Mouse (Mus musculus) hindbrain, postnatal 0 days (tissue): ENCODE data around the gene Jade2. TPM values are rescaled to one million over a fixed set of nuclear protein-coding genes. Genes with fewer than 3 reads are reported as not detected.

Experiments
- ATAC-seq: fragments of 200-750 bp; cut with Nextera tagmentation; 2 replicates; pipeline ENCODE4 v1.8.0; 2017; ENCODE audit warnings: mild to moderate bottlenecking, moderate TSS enrichment, moderate library complexity
- DNase-seq: peaks from one replicate; pipeline ENCODE4 v3.0.0-alpha.2; 2015; ENCODE audit warnings: low spot score
- H3K27ac ChIP-seq: fragments of 300-500 bp; sonication (generic); 2 replicates; pipeline ENCODE4 v1.5.1; 2014; ENCODE audit warnings: mild to moderate bottlenecking
- H3K27me3 ChIP-seq: fragments of 300-500 bp; sonication (generic); 2 replicates; pipeline ENCODE4 v1.6.1; 2014; ENCODE audit warnings: low read length, mixed read lengths; ENCODE audit not compliant: insufficient read depth
- H3K36me3 ChIP-seq: fragments of 300-500 bp; sonication (generic); 2 replicates; pipeline ENCODE4 v1.6.1; 2014; ENCODE audit warnings: low read length, mixed read lengths; ENCODE audit not compliant: insufficient read depth
- H3K4me1 ChIP-seq: fragments of 300-500 bp; sonication (generic); 2 replicates; pipeline ENCODE4 v1.6.1; 2014; ENCODE audit warnings: antibody characterized with exemption, low read length, mixed read lengths; ENCODE audit not compliant: insufficient read depth
- H3K4me2 ChIP-seq: fragments of 300-500 bp; sonication (generic); 2 replicates; pipeline ENCODE4 v1.6.1; 2014; ENCODE audit warnings: low read depth, mild to moderate bottlenecking, low read length, moderate library complexity, mixed read lengths
- H3K4me3 ChIP-seq: fragments of 300-500 bp; sonication (generic); 2 replicates; pipeline ENCODE4 v1.5.1; 2014; ENCODE audit warnings: low read length
- H3K9ac ChIP-seq: fragments of 300-500 bp; sonication (generic); replicated peaks from 2 replicates; pipeline ENCODE4 v1.6.1; 2014; ENCODE audit warnings: mild to moderate bottlenecking, low read length, moderate library complexity, mixed read lengths
- H3K9me3 ChIP-seq: fragments of 300-500 bp; sonication (generic); 2 replicates; pipeline ENCODE4 v1.6.1; 2016; ENCODE audit warnings: low read length, mixed read lengths
- CTCF ChIP-seq: IDR thresholded peaks from 2 replicates; pipeline ENCODE4 v1.5.1; 2016; ENCODE audit warnings: antibody characterized with exemption, control low read depth, low read depth
- WGBS: fragments of 180-500 bp; shearing (Covaris S2); extraction: QIAGEN DNeasy Blood & Tissue Kit; methylation state at CpG from one replicate; pipeline ENCODE4 v1.1.7; 2014; 5-methylcytosine and 5-hydroxymethylcytosine counted together
- polyA plus RNA-seq: library from polyadenylated mRNA; unstranded; fragments of >200 nt; fragmentation: Nextera tagmentation; extraction: Ambion mirVana; gene quantifications from 2 replicates; pipeline ENCODE4 v1.2.1, GENCODE M21; 2015
- total RNA-seq: library from RNA; depleted of rRNA; stranded (reverse); fragments of >200 nt; gene quantifications from 2 replicates; pipeline ENCODE4 v1.2.3, GENCODE M21; 2014

The Jade2 gene
- total and polyA plus RNA-seq, 2 experiments from 2014 or later, result 1.1 to 4.3 TPM

DNA sequence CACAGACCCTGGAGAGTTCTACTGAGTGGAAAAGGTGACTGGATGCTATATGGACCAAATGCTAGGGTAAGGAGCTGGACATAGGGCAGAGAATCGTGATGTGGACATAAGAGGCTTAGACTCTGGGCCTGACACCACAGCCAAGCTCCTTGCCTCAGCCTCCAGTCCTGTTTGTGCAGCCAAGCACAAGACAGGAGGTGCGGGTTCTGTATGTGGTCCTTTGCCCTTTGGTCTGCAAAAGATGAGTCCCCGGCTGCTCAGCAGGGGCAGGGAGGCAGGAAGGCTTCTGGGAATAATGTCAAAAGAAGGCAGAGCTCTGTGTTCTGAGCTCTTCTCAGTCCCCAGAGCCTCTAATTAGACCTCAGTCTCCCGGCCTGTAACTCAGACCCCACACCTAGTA, 38.6 kb downstream of the Jade2 start:
- Histone ChIP-seq H3K9ac (no peak overlapping the region), H3K36me3 (peaks cover 10% of the 10 kb centered on the region), H3K4me2 (no peak overlapping the region), H3K27ac (no peak overlapping the region), H3K9me3 (no peaks in the 10 kb centered on the region), H3K4me1 (0 out of 2 replicates have a peak, but pooled peaks cover 5% of the 10 kb centered on the region), H3K4me3 (no peak overlapping the region), H3K27me3 (no peaks in the 10 kb centered on the region)
- DNase-seq (no peak), ATAC-seq (no peak)
- WGBS, result 89% methylated on average over 4 of the region's 4 CpGs
- TF ChIP-seq CTCF, result no peak

DNA sequence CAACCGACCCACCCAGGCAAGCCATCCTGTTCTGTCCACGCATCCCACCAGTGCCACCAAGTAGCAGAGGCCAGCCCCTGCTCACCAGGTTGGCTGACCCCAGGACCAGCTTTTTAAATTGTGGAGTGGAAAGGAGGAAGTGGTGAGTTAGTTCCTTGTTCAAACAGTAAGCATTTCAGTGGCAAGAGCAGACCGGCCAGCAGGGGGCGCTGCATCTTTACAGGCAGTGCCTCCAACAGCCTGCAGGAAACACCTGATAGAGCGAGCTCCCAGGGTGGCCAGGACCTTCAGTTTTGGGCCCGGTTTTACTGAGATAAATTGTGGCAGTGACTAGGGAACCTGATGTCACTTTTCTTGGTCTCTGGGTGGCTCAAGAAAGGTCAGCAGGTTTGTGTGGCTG, 39.7 kb downstream of the Jade2 start:
- Histone ChIP-seq H3K4me3 (no peak overlapping the region), H3K9me3 (no peaks in the 10 kb centered on the region), H3K36me3 (peaks cover 10% of the 10 kb centered on the region), H3K9ac (no peak overlapping the region), H3K27me3 (no peaks in the 10 kb centered on the region), H3K4me1 (0 out of 2 replicates have a peak, but pooled peaks cover 4% of the 10 kb centered on the region), H3K4me2 (no peak overlapping the region), H3K27ac (no peak overlapping the region)
- peak; percentile 94 for TF ChIP-seq CTCF
- ATAC-seq, result peak; percentile 64; the same call in 1 of the 2 replicates
- peak; percentile 88 for DNase-seq
- 35% methylated on average over 6 of the region's 6 CpGs for WGBS

DNA sequence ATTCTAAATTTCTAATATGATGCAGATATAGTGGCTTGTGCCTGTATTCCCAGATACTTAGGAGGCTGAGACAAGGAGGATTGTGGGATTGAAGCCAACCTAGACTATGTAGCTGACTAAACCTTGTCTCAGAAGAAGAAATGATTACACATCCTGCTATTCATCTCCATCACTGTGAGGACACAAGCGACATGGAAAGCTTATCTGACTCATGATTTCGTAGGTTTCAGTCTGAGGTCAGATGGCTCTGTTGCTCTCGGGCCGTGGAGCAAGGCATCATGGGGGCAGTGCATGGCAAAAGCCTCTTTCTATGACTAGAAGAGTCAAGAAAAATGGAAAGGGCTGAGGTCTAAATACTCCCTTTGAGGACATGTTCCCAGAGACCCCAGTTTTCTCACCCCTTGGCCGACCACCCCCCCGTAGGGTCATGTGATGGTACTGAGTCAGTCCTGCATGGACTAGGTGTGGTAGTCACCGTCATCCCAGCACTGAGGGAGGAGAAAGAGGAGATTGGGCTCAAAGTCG, 45.4 kb downstream of the Jade2 start:
- ATAC-seq (no peak), DNase-seq (no peak)
- Histone ChIP-seq H3K9ac (no peak overlapping the region), H3K9me3 (no peaks in the 10 kb centered on the region), H3K4me1 (no peaks in the 10 kb centered on the region), H3K4me2 (no peak overlapping the region), H3K27ac (no peak overlapping the region), H3K27me3 (no peaks in the 10 kb centered on the region), H3K4me3 (no peak overlapping the region), H3K36me3 (peaks cover 9% of the 10 kb centered on the region)
- no peak for TF ChIP-seq CTCF
- 85% methylated on average over 8 of the region's 8 CpGs for WGBS

DNA sequence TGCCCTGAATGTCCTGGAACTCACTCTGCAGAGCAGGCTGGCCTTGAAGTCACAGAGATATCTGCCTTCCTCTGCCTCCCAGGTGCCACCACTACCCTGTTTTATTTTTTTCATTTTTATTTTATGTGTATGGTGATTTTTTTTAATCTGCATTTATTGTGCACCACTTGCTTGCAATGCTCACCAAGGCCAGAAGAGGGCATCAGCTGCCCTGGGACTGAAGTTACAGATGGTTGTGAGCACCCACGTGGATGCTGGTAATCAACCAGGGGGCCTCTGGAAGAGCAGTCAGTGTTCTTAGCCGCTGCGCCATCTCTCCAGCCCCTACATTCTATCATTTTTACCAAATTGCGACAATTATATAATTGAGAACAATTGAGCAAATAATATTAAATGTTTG, 46.2 kb downstream of the Jade2 start:
- no peak overlapping the region for H3K4me2 ChIP-seq
- ATAC-seq (no peak), DNase-seq (no peak)
- H3K36me3 ChIP-seq, result peaks cover 5% of the 10 kb centered on the region; the same call in 1 of the 2 replicates
- WGBS, result 84% methylated on average over 4 of the region's 4 CpGs
- H3K27ac ChIP-seq, result no peak overlapping the region
- H3K4me1 ChIP-seq, result no peaks in the 10 kb centered on the region
- H3K9ac ChIP-seq, result no peak overlapping the region
- H3K27me3 ChIP-seq, result no peaks in the 10 kb centered on the region
- no peak overlapping the region for H3K4me3 ChIP-seq
- TF ChIP-seq CTCF, result peak; percentile 38
- H3K9me3 ChIP-seq, result no peaks in the 10 kb centered on the region

DNA sequence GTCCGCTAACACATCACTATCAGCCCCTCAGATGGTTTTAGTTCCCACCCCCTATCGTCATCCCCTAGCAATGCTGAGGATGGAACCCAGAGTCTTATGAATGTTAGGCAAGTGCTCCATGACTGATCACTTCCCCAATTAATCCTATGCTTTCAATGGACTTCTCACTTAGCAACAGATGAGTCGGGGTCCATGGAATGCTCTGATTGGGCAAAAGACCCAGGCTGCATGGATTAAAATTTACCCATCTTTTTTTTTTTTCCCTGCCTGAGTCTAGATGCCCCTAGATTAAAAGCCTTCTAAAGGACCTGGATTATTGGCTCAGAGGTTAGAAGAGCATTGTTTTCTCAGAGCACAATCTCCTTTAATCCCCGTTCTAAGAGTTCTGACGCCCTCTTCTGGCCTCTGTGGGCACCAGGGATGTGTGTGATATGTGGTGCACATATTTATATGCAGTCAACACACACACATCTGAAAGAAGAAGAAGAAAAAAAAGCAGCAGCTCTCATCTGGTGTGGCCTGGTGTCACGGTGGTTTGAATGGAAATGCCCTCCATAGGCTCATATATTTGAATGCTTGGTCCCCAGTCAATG, 47.7 kb downstream of the Jade2 start:
- no peaks in the 10 kb centered on the region for H3K36me3 ChIP-seq
- ATAC-seq, result peak; percentile 54; the same call in 1 of the 2 replicates
- no peak overlapping the region for H3K27ac ChIP-seq
- no peak overlapping the region for H3K4me2 ChIP-seq
- no peaks in the 10 kb centered on the region for H3K27me3 ChIP-seq
- no peak overlapping the region for H3K4me3 ChIP-seq
- no peaks in the 10 kb centered on the region for H3K4me1 ChIP-seq
- TF ChIP-seq CTCF, result peak; percentile 26
- WGBS, result 64% methylated on average over 6 of the region's 6 CpGs
- H3K9ac ChIP-seq, result no peak overlapping the region
- DNase-seq, result peak; percentile 77
- no peaks in the 10 kb centered on the region for H3K9me3 ChIP-seq

DNA sequence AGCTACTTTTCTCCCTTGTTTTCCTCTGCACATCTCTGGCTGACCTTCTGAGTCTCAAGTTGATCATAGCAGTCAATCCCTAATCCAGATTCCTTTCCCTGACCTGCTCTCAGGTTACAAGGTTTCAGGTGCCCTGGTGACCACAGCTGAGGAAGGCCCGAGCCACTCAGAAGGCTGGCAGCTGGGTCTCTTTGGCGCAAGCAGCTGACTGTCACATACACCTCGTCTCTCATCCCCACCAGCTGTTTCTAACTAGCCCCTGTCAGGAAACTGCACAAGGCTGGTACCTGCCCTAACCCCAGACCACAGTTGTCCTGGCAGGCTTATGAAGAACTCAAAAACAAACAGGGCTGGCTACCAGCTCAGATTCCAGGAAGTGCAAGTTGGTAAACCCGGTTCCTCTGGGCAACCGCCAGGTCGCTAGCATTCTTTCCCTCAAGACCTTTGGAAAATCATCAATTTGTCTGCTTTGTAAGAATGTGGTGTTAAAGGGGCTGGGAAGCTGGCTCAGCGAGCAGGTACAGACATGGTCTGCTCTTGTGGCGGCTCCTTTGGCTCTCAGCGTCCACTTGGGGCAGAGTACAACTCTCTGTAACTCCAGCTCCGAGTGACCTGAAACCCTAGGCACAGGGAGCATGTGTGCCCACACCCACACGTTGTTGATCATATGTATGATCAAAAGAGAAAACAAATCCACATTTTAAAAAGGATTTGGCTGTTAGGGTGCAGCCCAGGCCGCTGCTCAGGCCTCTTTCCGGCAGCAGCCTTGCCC, 50.2 kb downstream of the Jade2 start:
- Histone ChIP-seq H3K4me3 (no peak overlapping the region), H3K9me3 (no peaks in the 10 kb centered on the region), H3K27ac (no peak overlapping the region), H3K27me3 (no peaks in the 10 kb centered on the region), H3K9ac (no peak overlapping the region), H3K4me2 (no peak overlapping the region), H3K4me1 (no peaks in the 10 kb centered on the region), H3K36me3 (no peaks in the 10 kb centered on the region)
- no peak for DNase-seq
- ATAC-seq, result no peak
- WGBS, result 59% methylated on average over 13 of the region's 13 CpGs
- TF ChIP-seq CTCF, result no peak
